Mouse (Mus musculus) ES-E14 (cell line): ENCODE data around the gene Rab11fip5.

Experiments
- CHD2 ChIP-seq: IDR thresholded peaks from 2 replicates; pipeline ENCODE4 v1.6.1; 2014; ENCODE audit warnings: mild to moderate bottlenecking, low read depth, low read length, inconsistent platforms
- HCFC1 ChIP-seq: IDR thresholded peaks from 2 replicates; pipeline ENCODE4 v1.6.1; 2012; ENCODE audit warnings: low read length, inconsistent platforms, borderline replicate concordance; ENCODE audit not compliant: insufficient read depth
- ZNF384 ChIP-seq: IDR thresholded peaks from 2 replicates; pipeline ENCODE4 v1.6.1; 2012; ENCODE audit warnings: low read depth, low read length, inconsistent platforms

- no peak for TF ChIP-seq HCFC1
- no peak for TF ChIP-seq CHD2
- TF ChIP-seq ZNF384 = no peak
Measured at GRCm38 (mm10) chr6:85348133-85348532, 26.3 kb downstream of the Rab11fip5 start.
